Mouse (Mus musculus): ENCODE data around the gene Ccdc177. TPM values are rescaled to one million over a fixed set of nuclear protein-coding genes. Genes with fewer than 3 reads are reported as not detected.
A peak's percentile ranks its signal among the peaks of the same experiment; 100 is the strongest.

The Ccdc177 gene
- polyA plus RNA-seq, 1 experiment from 2014 or later, result 7.8 TPM

GRCm38 (mm10) chr12:80779760-80780159 is 19.3 kb upstream of the Ccdc177 start:
- no peak overlapping the region for H3K4me3 ChIP-seq (replicated peaks)
- H3K4me2 ChIP-seq, result no peak overlapping the region
- H3K4me1 ChIP-seq, result no peaks in the 10 kb centered on the region
- no peaks in the 10 kb centered on the region for H3K9me3 ChIP-seq
- H3K27ac ChIP-seq, result no peak overlapping the region
- no peak for ATAC-seq (ENCODE audit: low FRiP score)
- H3K9ac ChIP-seq, result no peak overlapping the region
- WGBS, result 94% methylated on average over 4 of the region's 4 CpGs
- no peaks in the 10 kb centered on the region for H3K36me3 ChIP-seq (replicated peaks)
- H3K27me3 ChIP-seq, result no peaks in the 10 kb centered on the region

- WGBS, result 81% methylated on average over 16 of the region's 16 CpGs
- no peak overlapping the region for H3K4me2 ChIP-seq
Observed at GRCm38 (mm10) chr12:80778188-80778936, 17.9 kb upstream of the Ccdc177 start.

GRCm38 (mm10) chr12:80776046-80776634 is 15.7 kb upstream of the Ccdc177 start:
- H3K27me3 ChIP-seq, result no peaks in the 10 kb centered on the region
- no peak overlapping the region for H3K27ac ChIP-seq
- H3K9me3 ChIP-seq, result no peaks in the 10 kb centered on the region
- no peaks in the 10 kb centered on the region for H3K36me3 ChIP-seq (replicated peaks)
- no peak overlapping the region for H3K4me3 ChIP-seq (replicated peaks)
- no peak overlapping the region for H3K9ac ChIP-seq
- no peak for ATAC-seq (ENCODE audit: low FRiP score)
- no peak overlapping the region for H3K4me2 ChIP-seq
- H3K4me1 ChIP-seq, result no peaks in the 10 kb centered on the region
- WGBS, result 94% methylated on average over 4 of the region's 4 CpGs

More at GRCm38 (mm10) chr12:80778188-80778936, 17.9 kb upstream of the Ccdc177 start:
- H3K4me3 ChIP-seq (replicated peaks), result no peak overlapping the region
- H3K4me1 ChIP-seq, result no peaks in the 10 kb centered on the region
- no peaks in the 10 kb centered on the region for H3K9me3 ChIP-seq
- H3K9ac ChIP-seq, result no peak overlapping the region
- no peaks in the 10 kb centered on the region for H3K27me3 ChIP-seq
- H3K36me3 ChIP-seq (replicated peaks), result no peaks in the 10 kb centered on the region
- no peak for ATAC-seq (ENCODE audit: low FRiP score)
- 0 out of 2 replicates have a peak overlapping the region, but pooled peaks have one; percentile 31 for H3K27ac ChIP-seq

- Histone ChIP-seq H3K27me3 (no peaks in the 10 kb centered on the region), H3K4me3 (replicated peaks) (no peak overlapping the region), H3K4me1 (no peaks in the 10 kb centered on the region), H3K27ac (no peak overlapping the region), H3K4me2 (no peak overlapping the region), H3K9me3 (no peaks in the 10 kb centered on the region), H3K9ac (no peak overlapping the region), H3K36me3 (replicated peaks) (no peaks in the 10 kb centered on the region)
- no peak for ATAC-seq (ENCODE audit: low FRiP score)
- 76% methylated on average over 7 of the region's 7 CpGs for WGBS
Observed at GRCm38 (mm10) chr12:80774786-80775185, 14.3 kb upstream of the Ccdc177 start.

GRCm38 (mm10) chr12:80769697-80770096 is 9.2 kb upstream of the Ccdc177 start:
- Histone ChIP-seq H3K4me3 (replicated peaks) (no peak overlapping the region), H3K27ac (no peak overlapping the region), H3K4me2 (no peak overlapping the region), H3K36me3 (replicated peaks) (no peaks in the 10 kb centered on the region), H3K27me3 (no peaks in the 10 kb centered on the region), H3K4me1 (no peaks in the 10 kb centered on the region), H3K9me3 (no peaks in the 10 kb centered on the region), H3K9ac (no peak overlapping the region)
- ATAC-seq (ENCODE audit: low FRiP score), result peak; percentile 87
- WGBS, result 20% methylated on average over 11 of the region's 11 CpGs

GRCm38 (mm10) chr12:80764116-80764515 is 3.6 kb upstream of the Ccdc177 start:
- Histone ChIP-seq H3K36me3 (replicated peaks) (peaks cover 1% of the 10 kb centered on the region), H3K4me2 (no peak overlapping the region), H3K27ac (no peak overlapping the region), H3K4me1 (peaks cover 11% of the 10 kb centered on the region), H3K9me3 (peaks cover 2% of the 10 kb centered on the region), H3K27me3 (peaks cover 4% of the 10 kb centered on the region; the same call in 1 of the 2 replicates), H3K4me3 (replicated peaks) (no peak overlapping the region), H3K9ac (no peak overlapping the region)
- WGBS, result 89% methylated on average over 4 of the region's 4 CpGs
- ATAC-seq (ENCODE audit: low FRiP score), result no peak

GRCm38 (mm10) chr12:80762982-80763381 is 2.5 kb upstream of the Ccdc177 start:
- Histone ChIP-seq H3K4me1 (peaks cover 22% of the 10 kb centered on the region), H3K36me3 (replicated peaks) (peaks cover 13% of the 10 kb centered on the region), H3K4me2 (no peak overlapping the region), H3K4me3 (replicated peaks) (no peak overlapping the region), H3K9ac (no peak overlapping the region), H3K27me3 (peaks cover 8% of the 10 kb centered on the region), H3K27ac (no peak overlapping the region), H3K9me3 (peaks cover 13% of the 10 kb centered on the region)
- ATAC-seq (ENCODE audit: low FRiP score), result no peak
- 92% methylated on average over 5 of the region's 5 CpGs for WGBS

GRCm38 (mm10) chr12:80759713-80760395 is 633 bp downstream of the Ccdc177 start:
- under 1% methylated on average over 22 of the region's 22 CpGs for WGBS
- peak; percentile 66 for ATAC-seq (ENCODE audit: low FRiP score)

GRCm38 (mm10) chr12:80759387-80759712 is 1.1 kb downstream of the Ccdc177 start:
- Histone ChIP-seq H3K4me3 (replicated peaks) (peak overlapping the region; percentile 66), H3K27ac (peak overlapping the region; percentile 99), H3K9ac (peak overlapping the region; percentile 91), H3K36me3 (replicated peaks) (peaks cover 49% of the 10 kb centered on the region), H3K4me2 (peak overlapping the region; percentile 69), H3K27me3 (peaks cover 16% of the 10 kb centered on the region), H3K4me1 (peaks cover 24% of the 10 kb centered on the region), H3K9me3 (peaks cover 42% of the 10 kb centered on the region)
- WGBS, result 8% methylated on average over 13 of the region's 13 CpGs
- peak; percentile 34; the same call in 1 of the 2 replicates for ATAC-seq (ENCODE audit: low FRiP score)

More at GRCm38 (mm10) chr12:80759713-80760395, 633 bp downstream of the Ccdc177 start:
- H3K9me3 ChIP-seq, result peaks cover 41% of the 10 kb centered on the region
- H3K27me3 ChIP-seq, result peaks cover 16% of the 10 kb centered on the region
- peak overlapping the region; percentile 91 for H3K9ac ChIP-seq
- H3K4me3 ChIP-seq (replicated peaks), result peak overlapping the region; percentile 66
- peak overlapping the region; percentile 99 for H3K27ac ChIP-seq
- H3K36me3 ChIP-seq (replicated peaks), result peaks cover 44% of the 10 kb centered on the region
- peaks cover 24% of the 10 kb centered on the region for H3K4me1 ChIP-seq
- H3K4me2 ChIP-seq, result peak overlapping the region; percentile 69

GRCm38 (mm10) chr12:80758559-80759386 is 1.7 kb downstream of the Ccdc177 start:
- peak overlapping the region; percentile 69 for H3K4me2 ChIP-seq
- peaks cover 24% of the 10 kb centered on the region for H3K4me1 ChIP-seq
- H3K27me3 ChIP-seq, result peaks cover 16% of the 10 kb centered on the region
- peak overlapping the region; percentile 99 for H3K27ac ChIP-seq
- H3K4me3 ChIP-seq (replicated peaks), result peak overlapping the region; percentile 66
- 39% methylated on average over 82 of the region's 92 CpGs for WGBS
- ATAC-seq (ENCODE audit: low FRiP score), result no peak; the same call in 1 of the 2 replicates
- peaks cover 55% of the 10 kb centered on the region for H3K36me3 ChIP-seq (replicated peaks)
- H3K9ac ChIP-seq, result peak overlapping the region; percentile 91
- H3K9me3 ChIP-seq, result peaks cover 42% of the 10 kb centered on the region

GRCm38 (mm10) chr12:80757751-80758558 is 2.5 kb downstream of the Ccdc177 start:
- peaks cover 62% of the 10 kb centered on the region for H3K36me3 ChIP-seq (replicated peaks)
- peaks cover 16% of the 10 kb centered on the region for H3K27me3 ChIP-seq

More at GRCm38 (mm10) chr12:80757751-80758558, 2.5 kb downstream of the Ccdc177 start:
- H3K4me1 ChIP-seq, result peaks cover 24% of the 10 kb centered on the region
- WGBS, result 40% methylated on average over 116 of the region's 122 CpGs
- peak overlapping the region; percentile 69 for H3K4me2 ChIP-seq
- H3K27ac ChIP-seq, result 0 out of 2 replicates have a peak overlapping the region, but pooled peaks have one; percentile 8
- 0 out of 2 replicates have a peak overlapping the region, but pooled peaks have one; percentile 12 for H3K9ac ChIP-seq
- peak overlapping the region; percentile 66 for H3K4me3 ChIP-seq (replicated peaks)
- H3K9me3 ChIP-seq, result peaks cover 42% of the 10 kb centered on the region
- no peak for ATAC-seq (ENCODE audit: low FRiP score)
